Comparison of ENCODE assay signal across 8 mouse cellular contexts in genomic region chr14:54926401-54927158, GRCm38 (mm10). TPM values are rescaled to one million over a fixed set of nuclear protein-coding genes. Genes with fewer than 3 reads are reported as not detected.
DNase-seq lines count a peak whose midpoint lies in the region; ATAC-seq and TF ChIP-seq lines count a peak whose summit lies in the region.

No protein-coding gene starts in this region.

- H3K27me3 ChIP-seq in heart, embryonic 12.5 days (replicated peaks) = peaks cover 26% of the 10 kb centered on the region
- H3K27me3 ChIP-seq in stomach, postnatal 0 days (ENCODE audit: control insufficient read depth, insufficient read depth, low read length) = no peaks in the 10 kb centered on the region

- peak overlapping the region; percentile 81 for H3K9ac ChIP-seq in heart, embryonic 12.5 days
- H3K9ac ChIP-seq in stomach, postnatal 0 days (ENCODE audit: low read length) = peak overlapping the region; percentile 88

- TF ChIP-seq POLR2A in embryonic fibroblast, embryonic 13.5 days (IDR thresholded peaks at IDR 0.05; ENCODE audit: low read depth, low read length) = peak; percentile 24

- H3K36me3 ChIP-seq in heart, embryonic 12.5 days = peaks cover under 1% of the 10 kb centered on the region; the same call in 1 of the 2 replicates
- no peaks in the 10 kb centered on the region for H3K36me3 ChIP-seq in stomach, postnatal 0 days (ENCODE audit: control insufficient read depth, insufficient read depth, low read length)

- peak overlapping the region; percentile 18 for H3K4me3 ChIP-seq in embryonic fibroblast, embryonic 13.5 days (ENCODE audit: insufficient read depth, low read length)
- H3K4me3 ChIP-seq in heart, embryonic 12.5 days = peak overlapping the region; percentile 65
- H3K4me3 ChIP-seq in stomach, postnatal 0 days (ENCODE audit: low read depth, low read length) = peak overlapping the region; percentile 56

- peaks cover 1% of the 10 kb centered on the region; the same call in 1 of the 2 replicates for H3K9me3 ChIP-seq in heart, embryonic 12.5 days (replicated peaks)
- H3K9me3 ChIP-seq in stomach, postnatal 0 days (ENCODE audit: control insufficient read depth, low read length) = no peaks in the 10 kb centered on the region

- 1% methylated on average over 46 of the region's 58 CpGs for WGBS in heart, embryonic 12.5 days
- 2% methylated on average over 49 of the region's 58 CpGs for WGBS in stomach, postnatal 0 days

- TF ChIP-seq EP300 in stomach, postnatal 0 days (optimal IDR thresholded peaks at IDR 0.05) = no peak

- H3K4me1 ChIP-seq in embryonic fibroblast, embryonic 13.5 days (ENCODE audit: control insufficient read depth, insufficient read depth, low read length) = peaks cover 6% of the 10 kb centered on the region; the same call in 1 of the 2 replicates
- H3K4me1 ChIP-seq in heart, embryonic 12.5 days (replicated peaks) = peaks cover 45% of the 10 kb centered on the region
- H3K4me1 ChIP-seq in stomach, postnatal 0 days (replicated peaks; ENCODE audit: control insufficient read depth, insufficient read depth) = peaks cover 4% of the 10 kb centered on the region

- ATAC-seq in heart, embryonic 12.5 days (ENCODE audit: insufficient number of reproducible peaks, low FRiP score) = peak; percentile 54
- ATAC-seq in stomach, postnatal 0 days (ENCODE audit: low FRiP score, low TSS enrichment) = peak; percentile 65

- H3K27ac ChIP-seq in embryonic fibroblast, embryonic 13.5 days (ENCODE audit: insufficient read depth, low read length) = peak overlapping the region; percentile 83
- peak overlapping the region; percentile 85 for H3K27ac ChIP-seq in heart, embryonic 12.5 days (ENCODE audit: poor library complexity, severe bottlenecking)
- H3K27ac ChIP-seq in stomach, postnatal 0 days (replicated peaks) = peak overlapping the region; percentile 98

- peak; percentile 30 for DNase-seq in right cerebral cortex, adult 18-20 months
- no peak for DNase-seq in right cerebral cortex, postnatal 25 days
- peak; percentile 86 to 91 for DNase-seq in kidney, postnatal 4 days
- peak; percentile 92 for DNase-seq in mesoderm, embryonic 11.5 days (ENCODE audit: low read depth, low spot score)
- DNase-seq in stomach, postnatal 0 days (ENCODE audit: low spot score) = peak; percentile 71
- DNase-seq in cerebellum, adult 8-10 months = no peak

- TF ChIP-seq CTCF in embryonic fibroblast, embryonic 13.5 days (IDR thresholded peaks at IDR 0.05; ENCODE audit: borderline replicate concordance, insufficient read depth, low read length) = no peak
- no peak for TF ChIP-seq CTCF in stomach, postnatal 0 days (IDR thresholded peaks at IDR 0.05; ENCODE audit: low read depth)

- H3K4me2 ChIP-seq in heart, embryonic 12.5 days = peak overlapping the region; percentile 92
- peak overlapping the region; percentile 88 for H3K4me2 ChIP-seq in stomach, postnatal 0 days (replicated peaks; ENCODE audit: low read depth)

RNA-seq across cellular contexts. Expression of gene Efs, which starts 0.7 kb away (rescaled TPM):
- polyA plus RNA-seq in embryonic fibroblast, embryonic 13.5 days (2011; ENCODE audit: insufficient read length, low read depth, missing spikeins) = 17.5 and 26.9 TPM in 2 replicates
- 15.0 and 16.7 TPM in 2 replicates for polyA plus RNA-seq in heart, embryonic 12.5 days (2016; fragmentation: Nextera tagmentation; extraction: Ambion mirVana)
- polyA plus RNA-seq in stomach, postnatal 0 days (2015; fragmentation: Nextera tagmentation; extraction: Ambion mirVana) = 14.1 and 16.8 TPM in 2 replicates

RNA-seq across cellular contexts. Expression of gene Il25, which starts 5.9 kb away (rescaled TPM):
- not detected in 2 replicates for polyA plus RNA-seq in embryonic fibroblast, embryonic 13.5 days (2011; ENCODE audit: insufficient read length, low read depth, missing spikeins)
- not detected in 2 replicates for polyA plus RNA-seq in heart, embryonic 12.5 days (2016; fragmentation: Nextera tagmentation; extraction: Ambion mirVana)
- polyA plus RNA-seq in stomach, postnatal 0 days (2015; fragmentation: Nextera tagmentation; extraction: Ambion mirVana) = 0.15 TPM in 1 of 2 replicates, not detected in the other

RNA-seq across cellular contexts. Expression of gene Cmtm5, which starts 9.5 kb away (rescaled TPM):
- not detected in 2 replicates for polyA plus RNA-seq in embryonic fibroblast, embryonic 13.5 days (2011; ENCODE audit: insufficient read length, low read depth, missing spikeins)
- 0.57 and 0.89 TPM in 2 replicates for polyA plus RNA-seq in heart, embryonic 12.5 days (2016; fragmentation: Nextera tagmentation; extraction: Ambion mirVana)
- 3.3 and 4.6 TPM in 2 replicates for polyA plus RNA-seq in stomach, postnatal 0 days (2015; fragmentation: Nextera tagmentation; extraction: Ambion mirVana)

RNA-seq across cellular contexts. Expression of gene Slc22a17, which starts 13.6 kb away (rescaled TPM):
- polyA plus RNA-seq in embryonic fibroblast, embryonic 13.5 days (2011; ENCODE audit: insufficient read length, low read depth, missing spikeins) = 17.7 and 20.9 TPM in 2 replicates
- polyA plus RNA-seq in heart, embryonic 12.5 days (2016; fragmentation: Nextera tagmentation; extraction: Ambion mirVana) = 47.1 and 50.8 TPM in 2 replicates
- polyA plus RNA-seq in stomach, postnatal 0 days (2015; fragmentation: Nextera tagmentation; extraction: Ambion mirVana) = 15.4 and 20.6 TPM in 2 replicates

RNA-seq across cellular contexts. Expression of gene Pabpn1, which starts 34.3 kb away (rescaled TPM):
- polyA plus RNA-seq in embryonic fibroblast, embryonic 13.5 days (2011; ENCODE audit: insufficient read length, low read depth, missing spikeins) = 168 and 172 TPM in 2 replicates
- polyA plus RNA-seq in heart, embryonic 12.5 days (2016; fragmentation: Nextera tagmentation; extraction: Ambion mirVana) = 96.3 and 101 TPM in 2 replicates
- polyA plus RNA-seq in stomach, postnatal 0 days (2015; fragmentation: Nextera tagmentation; extraction: Ambion mirVana) = 46.4 and 56.2 TPM in 2 replicates

Comparison
In these comparisons a context has a peak if more than half of its experiments do, and no peak if none do; other contexts are left out.
1. DNase-seq: peak in right cerebral cortex, adult 18-20 months (single experiment), kidney, postnatal 4 days (2 of 2), mesoderm, embryonic 11.5 days (single experiment) and stomach, postnatal 0 days (single experiment); none in right cerebral cortex, postnatal 25 days (single experiment) and cerebellum, adult 8-10 months (single experiment).
2. Peak in every context shown above with its lines, with median percentiles within 50 percentile points of each other: H3K27ac ChIP-seq and H3K4me3 ChIP-seq.